Mouse (Mus musculus) ES-Bruce4 (cell line): ENCODE data around the gene Ntf5.

Experiments used
- CTCF ChIP-seq: IDR thresholded peaks from one replicate; pipeline ENCODE4 v1.8.1; 2011; ENCODE audit warnings: low read depth, low read length
- POLR2A ChIP-seq: IDR thresholded peaks from one replicate; pipeline ENCODE4 v1.8.1; 2011; ENCODE audit warnings: low read length; ENCODE audit not compliant: insufficient read depth

DNA sequence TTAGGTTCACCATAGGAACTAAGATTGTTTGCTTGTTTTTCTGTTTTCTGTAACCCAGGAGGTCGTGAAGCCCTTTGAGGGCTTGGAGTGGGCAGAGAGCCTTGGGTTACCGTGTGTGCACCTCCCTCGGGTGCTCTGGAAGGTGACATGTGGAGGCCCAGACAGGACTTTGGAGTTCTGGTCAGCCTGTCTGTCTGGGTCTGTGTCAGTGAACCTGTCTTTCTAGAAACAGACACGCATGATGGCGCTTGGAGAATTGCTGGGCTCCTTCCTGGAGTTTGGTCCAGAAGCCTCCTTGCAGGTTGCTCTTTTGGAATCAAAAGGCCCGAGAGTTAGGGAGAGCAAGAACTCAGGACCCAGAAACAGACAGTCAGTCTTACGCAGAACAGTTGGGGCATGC lies 46.9 kb downstream of the Ntf5 start:
- no peak for TF ChIP-seq CTCF
- no peak for TF ChIP-seq POLR2A
